Mouse (Mus musculus): Measurements from ENCODE around the gene Gm7544. TPM values are rescaled to one million over a fixed set of nuclear protein-coding genes. Genes with fewer than 3 reads are reported as not detected.
A peak's percentile ranks its signal among the peaks of the same experiment; 100 is the strongest.
"Not testable (repeated sequence)": the region's sequence is repeated elsewhere in the genome, so short reads cannot be mapped to it uniquely, and the experiment has no call there.

Gm7544 gene
- polyA plus RNA-seq (2015; fragmentation: Nextera tagmentation; extraction: Ambion mirVana) = not detected in 2 replicates

DNA sequence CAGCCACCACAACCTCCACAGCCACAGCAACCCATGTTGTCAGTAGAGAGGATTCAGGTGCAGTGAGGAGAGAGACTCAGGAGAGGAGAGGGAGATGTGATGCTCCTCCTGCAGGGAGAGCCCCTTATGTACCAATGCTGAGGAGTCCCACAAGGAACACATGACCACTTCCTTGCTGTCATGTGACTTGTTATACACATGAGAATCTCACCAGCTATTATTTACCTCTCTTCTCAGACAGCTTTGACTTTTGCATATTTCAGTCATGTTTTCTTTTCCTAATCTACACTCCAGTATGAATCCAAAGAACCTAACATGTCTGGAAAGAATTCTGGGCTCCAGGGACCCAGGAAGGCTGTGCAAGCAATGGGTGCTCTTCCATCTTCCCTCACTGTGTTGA is at the start of gene Gm7544:
Gm7544 (minus strand) TSS at position 101 of the 400 bp plus-strand sequence.
- not testable (repeated sequence) for H3K36me3 ChIP-seq (ENCODE audit: control insufficient read depth, insufficient read depth, low read length); H3K4me2 ChIP-seq (ENCODE audit: low read length); H3K4me1 ChIP-seq (ENCODE audit: control insufficient read depth, insufficient read depth, low read depth, low read length); H3K27ac ChIP-seq (ENCODE audit: low read depth, low read length); H3K9ac ChIP-seq (ENCODE audit: low read depth, low read length); H3K4me3 ChIP-seq (ENCODE audit: low read length); H3K27me3 ChIP-seq (replicated peaks; ENCODE audit: control insufficient read depth, insufficient read depth, low read length); ATAC-seq; H3K9me3 ChIP-seq (ENCODE audit: control insufficient read depth, low read length)

DNA sequence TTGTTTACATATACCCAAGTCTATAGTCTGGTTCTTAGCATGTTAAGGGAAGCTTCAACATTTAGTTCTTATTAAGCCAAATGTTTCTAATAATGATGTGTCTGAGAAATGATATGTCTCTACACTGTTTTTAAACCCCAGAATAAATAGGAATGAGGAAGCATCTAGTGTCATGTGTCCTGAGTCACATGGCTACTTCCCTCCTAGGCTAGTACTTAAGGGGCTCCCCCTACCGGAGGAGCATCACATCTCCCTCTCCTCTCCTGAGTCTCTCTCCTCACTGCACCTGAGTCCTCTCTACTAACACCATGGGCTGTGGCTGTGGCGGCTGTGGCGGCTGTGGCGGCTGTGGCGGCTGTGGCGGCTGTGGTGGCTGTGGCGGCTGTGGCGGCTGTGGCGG is 44.5 kb upstream of the Gm7544 start, which contains the start of gene Gm47959:
Gm47959 (plus strand) TSS at position 243 of the 400 bp plus-strand sequence.
- H3K27me3 ChIP-seq (replicated peaks; ENCODE audit: control insufficient read depth, insufficient read depth, low read length); H3K9me3 ChIP-seq (ENCODE audit: control insufficient read depth, low read length); H3K4me1 ChIP-seq (ENCODE audit: control insufficient read depth, insufficient read depth, low read depth, low read length); H3K27ac ChIP-seq (ENCODE audit: low read depth, low read length); H3K9ac ChIP-seq (ENCODE audit: low read depth, low read length); H3K36me3 ChIP-seq (ENCODE audit: control insufficient read depth, insufficient read depth, low read length); H3K4me3 ChIP-seq (ENCODE audit: low read length); H3K4me2 ChIP-seq (ENCODE audit: low read length); ATAC-seq: not testable (repeated sequence)
- WGBS = 97% methylated on average over 3 of the region's 9 CpGs

DNA sequence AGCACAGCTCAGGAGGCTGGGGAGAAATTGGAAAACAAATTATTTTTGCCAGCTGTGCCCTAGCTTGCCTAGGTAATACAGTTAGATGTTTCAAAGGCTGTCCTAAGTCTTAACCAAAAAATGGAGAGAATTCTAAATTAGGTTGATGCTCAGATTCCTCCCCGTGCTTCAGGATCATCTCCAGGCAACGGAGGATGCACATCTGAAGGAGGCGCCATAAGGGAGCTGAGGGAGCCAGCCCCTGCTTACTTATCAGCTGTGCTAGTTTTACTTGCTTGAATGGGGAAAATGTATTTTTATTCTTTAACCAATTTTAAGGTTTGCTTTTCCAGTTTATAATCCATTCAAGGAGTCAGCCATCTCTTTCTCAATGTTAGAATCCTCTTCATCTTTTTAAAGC is 38.1 kb upstream of the Gm7544 start:
- Histone ChIP-seq H3K27ac (ENCODE audit: low read depth, low read length) (no peak overlapping the region), H3K4me2 (ENCODE audit: low read length) (no peak overlapping the region), H3K36me3 (ENCODE audit: control insufficient read depth, insufficient read depth, low read length) (no peaks in the 10 kb centered on the region), H3K9me3 (ENCODE audit: control insufficient read depth, low read length) (no peaks in the 10 kb centered on the region), H3K27me3 (replicated peaks; ENCODE audit: control insufficient read depth, insufficient read depth, low read length) (no peaks in the 10 kb centered on the region), H3K9ac (ENCODE audit: low read depth, low read length) (no peak overlapping the region), H3K4me1 (ENCODE audit: control insufficient read depth, insufficient read depth, low read depth, low read length) (no peaks in the 10 kb centered on the region), H3K4me3 (ENCODE audit: low read length) (no peak overlapping the region)
- ATAC-seq = no peak
- WGBS = 84% methylated on average over 3 of the region's 3 CpGs

DNA sequence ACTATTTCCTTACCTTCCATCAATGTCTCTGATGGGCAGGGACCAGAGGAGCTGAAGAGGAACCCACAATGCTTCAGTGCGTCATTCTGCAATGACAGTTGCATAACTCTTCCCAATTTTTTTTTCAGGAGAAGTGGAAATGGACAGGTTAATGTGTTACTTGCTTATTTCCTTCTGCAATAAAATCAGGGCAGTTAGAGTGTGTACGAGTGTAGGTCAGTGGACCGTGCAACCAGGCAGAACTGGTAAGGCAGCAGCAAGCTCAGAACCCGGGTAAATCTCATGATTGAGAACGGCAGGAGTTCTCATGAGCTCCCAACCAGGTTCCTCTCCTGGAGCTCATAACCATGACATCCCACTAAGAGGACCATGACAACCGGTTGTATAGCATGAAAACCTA is 36.3 kb upstream of the Gm7544 start:
- Histone ChIP-seq H3K4me3 (ENCODE audit: low read length) (no peak overlapping the region), H3K27ac (ENCODE audit: low read depth, low read length) (no peak overlapping the region), H3K9me3 (ENCODE audit: control insufficient read depth, low read length) (no peaks in the 10 kb centered on the region), H3K4me1 (ENCODE audit: control insufficient read depth, insufficient read depth, low read depth, low read length) (no peaks in the 10 kb centered on the region), H3K36me3 (ENCODE audit: control insufficient read depth, insufficient read depth, low read length) (no peaks in the 10 kb centered on the region), H3K27me3 (replicated peaks; ENCODE audit: control insufficient read depth, insufficient read depth, low read length) (no peaks in the 10 kb centered on the region), H3K9ac (ENCODE audit: low read depth, low read length) (no peak overlapping the region), H3K4me2 (ENCODE audit: low read length) (no peak overlapping the region)
- WGBS = 93% methylated on average over 6 of the region's 6 CpGs
- no peak for ATAC-seq

DNA sequence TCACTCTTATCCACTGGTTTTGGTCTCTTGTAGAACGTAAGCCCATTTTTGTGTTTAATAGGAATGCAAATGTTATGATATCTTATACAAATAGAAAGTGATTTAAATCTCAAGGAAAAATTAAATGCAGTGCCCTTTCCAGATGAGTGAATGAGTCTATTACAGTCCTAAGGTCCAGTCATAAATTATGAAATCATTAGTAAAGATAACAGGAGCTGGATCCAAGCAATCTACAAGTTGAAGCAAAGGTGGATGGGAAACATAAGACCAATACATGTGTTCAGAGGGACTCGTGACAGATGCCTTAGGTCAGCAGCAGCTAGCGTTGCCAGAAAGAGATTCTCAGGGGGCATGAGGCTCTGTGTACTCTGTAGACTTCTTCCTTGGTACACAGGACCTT is 35.8 kb upstream of the Gm7544 start:
- 78% methylated on average over 3 of the region's 3 CpGs for WGBS
- ATAC-seq = no peak
- Histone ChIP-seq H3K27me3 (replicated peaks; ENCODE audit: control insufficient read depth, insufficient read depth, low read length) (no peaks in the 10 kb centered on the region), H3K4me2 (ENCODE audit: low read length) (no peak overlapping the region), H3K36me3 (ENCODE audit: control insufficient read depth, insufficient read depth, low read length) (no peaks in the 10 kb centered on the region), H3K27ac (ENCODE audit: low read depth, low read length) (no peak overlapping the region), H3K4me3 (ENCODE audit: low read length) (no peak overlapping the region), H3K9me3 (ENCODE audit: control insufficient read depth, low read length) (no peaks in the 10 kb centered on the region), H3K4me1 (ENCODE audit: control insufficient read depth, insufficient read depth, low read depth, low read length) (no peaks in the 10 kb centered on the region), H3K9ac (ENCODE audit: low read depth, low read length) (no peak overlapping the region)

DNA sequence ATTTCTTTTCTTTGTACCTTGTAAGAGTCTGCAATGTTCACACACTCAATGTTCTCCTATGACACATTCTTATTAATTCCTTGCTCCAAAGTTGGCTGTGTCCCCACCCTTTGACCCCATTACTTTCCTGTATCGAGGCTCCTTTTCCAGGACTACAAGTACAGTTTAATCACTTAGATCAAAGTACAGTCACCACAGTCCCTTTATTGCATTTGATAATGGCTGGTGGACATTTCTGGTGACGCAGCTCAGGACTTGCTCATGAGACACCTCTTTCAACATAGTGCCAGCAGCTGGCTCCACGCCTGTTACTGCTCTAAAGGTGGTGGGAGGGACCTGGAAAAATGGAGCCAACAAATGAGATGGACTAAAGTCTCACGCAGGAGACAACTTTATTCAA is 35.2 kb upstream of the Gm7544 start:
- Histone ChIP-seq H3K27ac (ENCODE audit: low read depth, low read length) (no peak overlapping the region), H3K4me1 (ENCODE audit: control insufficient read depth, insufficient read depth, low read depth, low read length) (no peaks in the 10 kb centered on the region), H3K9ac (ENCODE audit: low read depth, low read length) (no peak overlapping the region), H3K4me2 (ENCODE audit: low read length) (no peak overlapping the region), H3K27me3 (replicated peaks; ENCODE audit: control insufficient read depth, insufficient read depth, low read length) (no peaks in the 10 kb centered on the region), H3K36me3 (ENCODE audit: control insufficient read depth, insufficient read depth, low read length) (no peaks in the 10 kb centered on the region), H3K9me3 (ENCODE audit: control insufficient read depth, low read length) (no peaks in the 10 kb centered on the region), H3K4me3 (ENCODE audit: low read length) (no peak overlapping the region)
- WGBS = 72% methylated on average over 4 of the region's 4 CpGs
- no peak for ATAC-seq

DNA sequence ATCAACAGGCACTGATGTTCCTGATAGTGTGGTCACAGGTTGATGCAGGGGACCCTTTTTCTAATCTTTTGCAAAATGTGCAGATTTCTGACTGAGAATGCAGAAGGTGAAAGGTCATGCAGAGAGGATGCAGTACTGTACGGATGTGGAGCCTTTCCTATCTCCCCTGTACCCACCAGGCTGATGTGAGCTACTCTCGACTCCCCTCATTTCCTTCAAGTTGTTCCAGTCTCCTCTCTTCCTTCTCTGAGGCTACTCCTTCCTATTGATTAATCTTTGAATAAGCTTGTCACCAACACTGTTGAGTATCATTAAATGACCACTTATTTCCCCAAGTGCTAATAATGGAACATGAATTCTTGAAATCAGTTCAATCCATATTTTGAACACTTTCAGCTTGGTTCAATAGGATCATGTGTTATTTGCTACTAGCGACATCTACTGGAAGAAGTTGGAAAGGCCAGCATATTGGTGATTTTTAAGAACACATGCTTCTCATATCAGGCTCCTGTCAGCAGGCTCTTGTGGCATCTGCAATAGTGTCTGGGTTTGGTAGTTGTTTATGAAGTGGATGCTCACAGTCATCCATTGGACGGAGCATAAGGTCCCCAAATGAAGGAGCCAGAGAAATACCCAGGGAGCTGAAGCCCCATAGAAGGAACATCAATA is 31.9 kb upstream of the Gm7544 start:
- ATAC-seq = peak; percentile 63; the same call in 1 of the 2 replicates
- Histone ChIP-seq H3K4me1 (ENCODE audit: control insufficient read depth, insufficient read depth, low read depth, low read length) (no peaks in the 10 kb centered on the region), H3K9ac (ENCODE audit: low read depth, low read length) (no peak overlapping the region), H3K27ac (ENCODE audit: low read depth, low read length) (no peak overlapping the region), H3K4me3 (ENCODE audit: low read length) (no peak overlapping the region), H3K9me3 (ENCODE audit: control insufficient read depth, low read length) (no peaks in the 10 kb centered on the region), H3K27me3 (replicated peaks; ENCODE audit: control insufficient read depth, insufficient read depth, low read length) (no peaks in the 10 kb centered on the region), H3K36me3 (ENCODE audit: control insufficient read depth, insufficient read depth, low read length) (no peaks in the 10 kb centered on the region), H3K4me2 (ENCODE audit: low read length) (no peak overlapping the region)
- 41% methylated on average over 4 of the region's 4 CpGs for WGBS

DNA sequence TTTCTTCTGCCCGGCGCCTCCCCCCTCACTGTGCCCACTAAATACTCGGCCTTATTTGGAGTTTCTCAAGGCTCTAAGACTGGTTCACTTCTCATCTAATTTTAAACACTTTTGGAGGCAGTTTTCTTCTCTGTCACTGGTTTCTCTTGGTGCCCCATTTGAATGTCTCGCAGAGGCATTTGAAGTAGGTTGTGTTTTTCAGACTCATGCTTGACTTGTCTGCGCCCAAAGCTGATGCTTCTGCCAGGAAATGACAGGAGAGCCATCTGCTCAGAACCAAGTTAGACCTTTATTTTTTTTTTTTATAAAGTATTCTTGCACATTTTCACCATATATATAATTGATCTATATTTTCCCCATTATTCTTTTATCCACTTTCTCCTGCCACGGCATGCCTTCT is 30.9 kb upstream of the Gm7544 start:
- no peak for ATAC-seq
- no peak overlapping the region for H3K27ac ChIP-seq (ENCODE audit: low read depth, low read length)
- no peak overlapping the region for H3K4me3 ChIP-seq (ENCODE audit: low read length)
- no peaks in the 10 kb centered on the region for H3K27me3 ChIP-seq (replicated peaks; ENCODE audit: control insufficient read depth, insufficient read depth, low read length)
- H3K9me3 ChIP-seq (ENCODE audit: control insufficient read depth, low read length) = no peaks in the 10 kb centered on the region
- H3K36me3 ChIP-seq (ENCODE audit: control insufficient read depth, insufficient read depth, low read length) = no peaks in the 10 kb centered on the region
- H3K4me2 ChIP-seq (ENCODE audit: low read length) = no peak overlapping the region
- WGBS = 95% methylated on average over 6 of the region's 6 CpGs
- no peak overlapping the region for H3K9ac ChIP-seq (ENCODE audit: low read depth, low read length)
- H3K4me1 ChIP-seq (ENCODE audit: control insufficient read depth, insufficient read depth, low read depth, low read length) = no peaks in the 10 kb centered on the region

DNA sequence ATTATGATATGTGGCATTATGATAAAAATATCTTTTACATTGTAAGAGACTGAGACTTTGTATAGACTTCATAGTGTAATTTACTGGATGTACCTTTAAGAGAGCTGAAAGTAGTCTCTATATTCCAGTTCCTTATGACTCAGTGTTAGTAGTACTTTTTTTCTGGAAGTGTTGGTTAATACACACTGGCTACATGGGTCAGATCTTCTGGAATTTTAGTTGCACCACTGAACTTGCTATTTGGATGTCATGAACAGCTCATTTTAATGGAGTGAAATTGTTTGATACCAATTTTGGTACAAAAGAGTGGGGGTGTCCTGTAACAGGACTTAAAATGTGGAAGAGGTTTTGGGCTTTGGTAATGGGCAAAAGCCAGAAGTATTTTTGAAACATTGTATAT is 22.0 kb upstream of the Gm7544 start:
- H3K36me3 ChIP-seq (ENCODE audit: control insufficient read depth, insufficient read depth, low read length) = no peaks in the 10 kb centered on the region
- ATAC-seq = no peak

DNA sequence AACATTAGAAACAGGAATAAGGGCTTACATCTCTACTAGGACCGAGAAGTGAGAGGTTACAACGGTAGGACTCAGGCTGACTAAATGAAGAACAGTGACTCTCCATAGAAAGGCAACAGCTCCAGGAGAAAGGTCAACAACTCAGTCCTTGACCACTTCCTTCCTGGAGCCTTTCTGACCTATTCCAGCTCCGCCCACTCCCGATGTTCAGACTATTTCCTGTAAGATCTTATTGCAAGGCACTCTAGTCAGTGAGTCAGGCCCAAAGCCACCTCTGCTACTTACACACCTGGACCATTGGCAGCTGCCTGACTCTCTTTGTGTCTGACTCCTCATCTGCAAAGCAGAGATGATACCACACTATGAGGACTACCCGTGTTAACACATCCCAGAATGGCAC is 19.9 kb upstream of the Gm7544 start:
- H3K36me3 ChIP-seq (ENCODE audit: control insufficient read depth, insufficient read depth, low read length) = no peaks in the 10 kb centered on the region
- H3K4me1 ChIP-seq (ENCODE audit: control insufficient read depth, insufficient read depth, low read depth, low read length) = no peaks in the 10 kb centered on the region
- no peak for ATAC-seq
- H3K4me3 ChIP-seq (ENCODE audit: low read length) = no peak overlapping the region
- no peaks in the 10 kb centered on the region for H3K27me3 ChIP-seq (replicated peaks; ENCODE audit: control insufficient read depth, insufficient read depth, low read length)
- no peak overlapping the region for H3K9ac ChIP-seq (ENCODE audit: low read depth, low read length)
- H3K9me3 ChIP-seq (ENCODE audit: control insufficient read depth, low read length) = no peaks in the 10 kb centered on the region
- H3K27ac ChIP-seq (ENCODE audit: low read depth, low read length) = no peak overlapping the region
- H3K4me2 ChIP-seq (ENCODE audit: low read length) = no peak overlapping the region
- WGBS = 83% methylated on average over 5 of the region's 5 CpGs

More for the DNA sequence above, 22.0 kb upstream of the Gm7544 start:
- H3K9ac ChIP-seq (ENCODE audit: low read depth, low read length) = no peak overlapping the region
- no peak overlapping the region for H3K4me3 ChIP-seq (ENCODE audit: low read length)
- no peaks in the 10 kb centered on the region for H3K27me3 ChIP-seq (replicated peaks; ENCODE audit: control insufficient read depth, insufficient read depth, low read length)
- no peak overlapping the region for H3K4me2 ChIP-seq (ENCODE audit: low read length)
- H3K9me3 ChIP-seq (ENCODE audit: control insufficient read depth, low read length) = no peaks in the 10 kb centered on the region
- H3K4me1 ChIP-seq (ENCODE audit: control insufficient read depth, insufficient read depth, low read depth, low read length) = no peaks in the 10 kb centered on the region
- H3K27ac ChIP-seq (ENCODE audit: low read depth, low read length) = no peak overlapping the region

All from hindbrain, embryonic 16.5 days (tissue).